Mouse (Mus musculus) CH12.LX (cell line): ENCODE measurements around the gene Gm37240.
A peak's percentile ranks its signal among the peaks of the same experiment; 100 is the strongest.

ENCODE experiments used
- CHD1 ChIP-seq: IDR thresholded peaks from 2 replicates; pipeline ENCODE4 v1.6.1; 2012; ENCODE audit warnings: low read depth, low read length, improper control_type of control experiment, inconsistent platforms
- CTCF ChIP-seq, 2 experiments: IDR thresholded peaks in 1 of 2; conservative IDR thresholded peaks in 1 of 2; 2 replicates each; pipeline ENCODE4 v1.5.1; 2011 to 2012; ENCODE audit warnings: low read depth in 2 of 2, low read length in 2 of 2, improper control_type of control experiment in 1 of 2, inconsistent platforms in 1 of 2, mild to moderate bottlenecking in 1 of 2, moderate library complexity in 1 of 2
- MAFK ChIP-seq: IDR thresholded peaks from 2 replicates; pipeline ENCODE4 v1.6.1; 2011; ENCODE audit warnings: low read length, improper control_type of control experiment; ENCODE audit not compliant: insufficient replicate concordance
- MEF2A ChIP-seq: IDR thresholded peaks from 2 replicates; pipeline ENCODE4 v1.6.1; 2014; ENCODE audit warnings: low read depth, mild to moderate bottlenecking, inconsistent platforms, low read length, improper control_type of control experiment, borderline replicate concordance
- MXI1 ChIP-seq: IDR thresholded peaks from 2 replicates; pipeline ENCODE4 v1.6.1; 2011; ENCODE audit warnings: mild to moderate bottlenecking, low read depth, low read length, improper control_type of control experiment
- POLR2A ChIP-seq: IDR thresholded peaks from 2 replicates; pipeline ENCODE4 v1.6.1; 2011; ENCODE audit warnings: low read depth, mild to moderate bottlenecking, improper control_type of control experiment, low read length
- TCF12 ChIP-seq: IDR thresholded peaks from 2 replicates; pipeline ENCODE4 v1.6.1; 2014; ENCODE audit warnings: low read depth, mild to moderate bottlenecking, inconsistent platforms, low read length, improper control_type of control experiment

DNA sequence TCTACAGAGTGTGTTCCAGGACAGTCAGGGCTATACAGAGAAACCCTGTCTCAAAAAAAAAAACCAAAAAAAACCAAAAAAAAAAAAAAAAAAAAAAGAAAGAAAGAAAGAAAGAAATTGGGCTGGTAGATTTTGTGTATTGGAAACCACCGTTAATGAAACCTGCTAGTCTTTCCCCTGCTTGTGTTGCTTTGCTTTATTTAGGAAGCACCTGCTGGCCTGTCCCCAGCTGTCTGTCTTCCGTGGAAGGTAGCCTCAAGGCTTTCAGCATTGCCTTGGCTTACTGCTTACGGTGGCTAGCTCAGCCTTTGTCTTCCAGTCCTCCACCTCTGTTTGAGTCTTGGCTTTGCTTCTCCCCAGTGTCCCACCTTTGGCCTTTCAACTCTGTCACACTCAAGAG, 1060.4 kb downstream of the Gm37240 start:
- TF ChIP-seq POLR2A, result 0 out of 2 replicates have a peak, but pooled peaks have one; percentile 34
- no peak for TF ChIP-seq CTCF (conservative IDR thresholded peaks at IDR 0.05 in 1 of 2, IDR thresholded peaks at IDR 0.05 in 1 of 2; ENCODE audit: low read depth in 2 of 2, low read length in 2 of 2)
- peak; percentile 72; the same call in 1 of the 2 replicates for TF ChIP-seq MEF2A
- TF ChIP-seq MAFK, result no peak
- TF ChIP-seq MXI1, result no peak
- TF ChIP-seq CHD1, result no peak; the same call in 1 of the 2 replicates
- TF ChIP-seq TCF12, result peak; percentile 94
